Mouse (Mus musculus) hindbrain, embryonic 12.5 days (tissue): ENCODE data around the gene Snrpb. TPM values are rescaled to one million over a fixed set of nuclear protein-coding genes. Genes with fewer than 3 reads are reported as not detected.

Experiments
- ATAC-seq: fragments of 200-750 bp; cut with Nextera tagmentation; 2 replicates; pipeline ENCODE4 v1.8.0; 2017; ENCODE audit warnings: moderate TSS enrichment; ENCODE audit not compliant: low FRiP score
- H3K27ac ChIP-seq: fragments of 300-500 bp; sonication (generic); 2 replicates; pipeline ENCODE4 v1.5.1; 2016; ENCODE audit warnings: mild to moderate bottlenecking
- H3K27me3 ChIP-seq: fragments of 300-500 bp; sonication (generic); 2 replicates; pipeline ENCODE4 v1.6.1; 2016; ENCODE audit warnings: mild to moderate bottlenecking
- H3K36me3 ChIP-seq: fragments of 300-500 bp; sonication (generic); 2 replicates; pipeline ENCODE4 v1.6.1; 2016; ENCODE audit warnings: mild to moderate bottlenecking
- H3K4me1 ChIP-seq: fragments of 300-500 bp; sonication (generic); 2 replicates; pipeline ENCODE4 v1.6.1; 2016
- H3K4me2 ChIP-seq: fragments of 300-500 bp; sonication (generic); replicated peaks from 2 replicates; pipeline ENCODE4 v1.6.1; 2016; ENCODE audit warnings: mild to moderate bottlenecking
- H3K4me3 ChIP-seq: fragments of 300-500 bp; sonication (generic); 2 replicates; pipeline ENCODE4 v1.5.1; 2016; ENCODE audit warnings: mild to moderate bottlenecking
- H3K9ac ChIP-seq: fragments of 300-500 bp; sonication (generic); 2 replicates; pipeline ENCODE4 v1.6.1; 2016; ENCODE audit warnings: mild to moderate bottlenecking, moderate library complexity
- H3K9me3 ChIP-seq: fragments of 300-500 bp; sonication (generic); replicated peaks from 2 replicates; pipeline ENCODE4 v1.6.1; 2016; ENCODE audit warnings: mild to moderate bottlenecking
- WGBS: fragments of 180-500 bp; shearing (Covaris S2); methylation state at CpG from one replicate; pipeline ENCODE4 v1.1.7; 2016; 5-methylcytosine and 5-hydroxymethylcytosine counted together
- polyA plus RNA-seq: library from polyadenylated mRNA; unstranded; fragments of >200 nt; fragmentation: Nextera tagmentation; extraction: Ambion mirVana; gene quantifications from 2 replicates; pipeline ENCODE4 v1.2.1, GENCODE M21; 2016

Gene Snrpb
- polyA plus RNA-seq, 1 experiment from 2014 or later, result 489 TPM

DNA sequence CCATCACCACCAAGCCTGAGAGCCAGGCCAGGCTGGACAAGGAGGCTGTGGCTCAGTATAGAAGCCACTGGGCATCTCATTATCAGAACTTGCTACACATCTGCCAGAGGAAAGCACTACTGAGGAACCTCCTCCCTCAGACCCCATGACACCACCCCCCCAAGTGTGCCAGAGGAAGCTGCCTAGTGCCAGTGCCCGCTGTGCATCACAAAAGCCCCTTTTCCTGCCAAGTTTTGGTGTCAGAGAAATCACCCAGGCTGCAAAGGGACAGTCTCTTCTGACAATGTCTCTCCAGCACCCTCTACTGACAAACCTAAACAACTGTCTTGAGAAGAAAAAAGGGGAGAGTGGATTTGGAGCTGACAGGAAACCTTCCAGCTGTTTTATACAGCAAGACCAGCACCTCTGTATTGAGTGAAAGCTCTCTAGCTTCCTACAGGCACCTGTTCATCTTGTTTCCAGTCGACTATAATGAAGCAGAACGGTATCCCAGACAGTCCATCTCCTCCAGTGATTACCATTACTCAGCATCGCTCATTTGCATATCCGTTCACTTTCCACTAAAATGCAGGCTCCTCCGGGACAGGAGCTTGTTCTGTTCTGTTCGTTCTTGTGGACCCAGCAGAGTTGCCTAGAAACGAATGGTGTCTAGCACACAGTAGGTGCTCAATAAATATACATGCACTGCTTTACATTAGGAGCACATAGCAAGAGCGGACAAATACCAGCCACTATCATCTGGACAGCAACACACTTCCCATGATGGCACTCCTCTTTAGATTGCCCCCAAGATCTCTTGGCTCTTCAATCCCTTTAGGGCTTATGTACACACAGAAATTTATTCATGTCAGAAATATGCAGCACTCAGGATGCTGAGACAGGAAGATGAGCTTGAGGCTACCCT, 12.6 kb downstream of the Snrpb start:
- Histone ChIP-seq H3K27me3 (no peaks in the 10 kb centered on the region), H3K9me3 (no peaks in the 10 kb centered on the region), H3K4me2 (no peak overlapping the region), H3K27ac (no peak overlapping the region), H3K9ac (no peak overlapping the region), H3K36me3 (peaks cover 30% of the 10 kb centered on the region), H3K4me1 (no peaks in the 10 kb centered on the region), H3K4me3 (no peak overlapping the region)
- ATAC-seq, result peak; percentile 71
- WGBS, result 64% methylated on average over 9 of the region's 9 CpGs

DNA sequence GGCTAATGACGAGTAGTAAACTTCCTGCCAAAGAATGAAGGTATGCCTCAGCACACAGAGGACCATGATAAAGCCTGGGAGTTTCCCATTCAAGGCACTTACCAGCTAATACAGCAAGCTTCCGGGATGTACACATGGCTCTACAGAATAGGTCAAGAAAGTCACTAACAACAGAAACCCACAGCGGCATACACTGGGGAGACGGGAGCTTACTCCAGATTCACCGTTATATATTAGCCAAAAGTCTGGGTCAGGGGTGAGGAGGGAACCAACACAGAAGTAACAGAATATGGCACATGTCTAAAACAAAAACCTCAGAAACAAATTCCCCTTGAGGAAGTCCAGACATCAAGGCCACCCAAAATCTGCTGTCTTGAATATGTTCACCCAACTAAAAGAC, 16.5 kb downstream of the Snrpb start:
- WGBS, result 88% methylated on average over 5 of the region's 5 CpGs
- H3K9ac ChIP-seq, result no peak overlapping the region
- H3K27me3 ChIP-seq, result no peaks in the 10 kb centered on the region
- no peak overlapping the region for H3K4me2 ChIP-seq
- H3K9me3 ChIP-seq, result no peaks in the 10 kb centered on the region
- no peak for ATAC-seq
- no peak overlapping the region for H3K27ac ChIP-seq
- peaks cover 4% of the 10 kb centered on the region; the same call in 1 of the 2 replicates for H3K36me3 ChIP-seq
- H3K4me3 ChIP-seq, result no peak overlapping the region
- no peaks in the 10 kb centered on the region; the same call in 1 of the 2 replicates for H3K4me1 ChIP-seq

DNA sequence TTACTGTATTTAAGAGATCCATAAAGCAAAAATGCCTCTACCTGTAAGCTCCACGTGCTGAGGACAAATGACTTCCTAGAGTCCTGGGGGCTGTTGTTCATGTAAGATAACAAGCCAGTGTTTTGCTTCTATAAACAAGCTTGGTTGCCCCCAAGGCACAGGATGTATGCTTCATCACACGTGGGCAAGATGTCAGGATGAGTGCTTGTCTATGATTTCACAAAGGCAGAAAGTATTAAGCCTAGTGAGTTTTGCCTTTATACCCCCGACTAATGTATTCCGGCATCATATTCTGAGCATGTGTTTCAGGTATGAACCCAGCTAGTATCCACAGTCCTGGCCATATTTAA, 21.1 kb downstream of the Snrpb start:
- Histone ChIP-seq H3K27me3 (no peaks in the 10 kb centered on the region), H3K27ac (no peak overlapping the region), H3K4me2 (no peak overlapping the region), H3K4me3 (no peak overlapping the region), H3K9ac (no peak overlapping the region), H3K9me3 (no peaks in the 10 kb centered on the region), H3K4me1 (no peaks in the 10 kb centered on the region; the same call in 1 of the 2 replicates), H3K36me3 (0 out of 2 replicates have a peak, but pooled peaks cover 4% of the 10 kb centered on the region)
- 61% methylated on average over 4 of the region's 4 CpGs for WGBS
- ATAC-seq, result no peak

DNA sequence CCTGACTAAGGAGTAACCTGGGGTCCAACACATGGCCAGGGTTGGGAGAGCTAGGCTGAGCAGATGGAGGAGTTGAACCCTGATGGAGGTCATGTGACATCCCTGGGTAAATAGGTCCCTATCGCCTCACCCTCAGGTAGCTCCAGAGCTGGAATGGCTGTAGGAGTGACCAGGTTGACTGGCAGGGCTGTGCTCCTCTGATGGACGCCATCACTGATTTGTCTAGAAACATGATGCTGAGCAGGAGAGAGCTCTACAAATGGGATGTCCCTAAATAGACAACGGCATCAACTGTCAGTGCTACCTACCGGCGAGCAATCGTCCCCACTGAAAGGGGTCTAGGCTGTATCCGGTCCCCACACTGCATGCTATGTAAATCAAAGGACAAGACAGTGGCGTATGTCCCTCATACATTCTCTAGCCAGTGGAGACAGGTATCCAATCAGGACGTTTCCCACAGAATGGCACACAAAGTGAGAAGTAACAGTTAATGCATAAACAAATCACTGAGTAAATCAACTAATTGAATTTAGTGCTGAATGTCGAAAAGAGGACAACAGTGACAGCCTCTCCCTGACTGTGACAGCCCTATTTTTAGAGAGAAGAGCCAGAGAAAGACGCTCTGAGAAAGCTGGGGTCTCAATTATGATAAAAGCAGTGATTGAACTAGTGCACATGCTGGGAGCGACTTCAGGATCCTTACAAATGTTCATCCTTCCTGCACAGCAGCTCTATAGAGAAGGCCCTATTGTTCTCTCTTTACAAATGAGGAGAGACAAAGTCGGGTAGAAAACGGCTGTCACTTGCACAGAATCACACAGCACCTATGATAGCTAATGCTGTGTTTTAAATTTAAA, 21.7 kb downstream of the Snrpb start:
- no peak overlapping the region for H3K27ac ChIP-seq
- ATAC-seq, result no peak
- H3K4me1 ChIP-seq, result no peaks in the 10 kb centered on the region; the same call in 1 of the 2 replicates
- H3K4me3 ChIP-seq, result no peak overlapping the region
- no peaks in the 10 kb centered on the region for H3K9me3 ChIP-seq
- WGBS, result 51% methylated on average over 14 of the region's 14 CpGs
- 0 out of 2 replicates have a peak, but pooled peaks cover under 1% of the 10 kb centered on the region for H3K36me3 ChIP-seq
- H3K27me3 ChIP-seq, result no peaks in the 10 kb centered on the region
- H3K4me2 ChIP-seq, result no peak overlapping the region
- no peak overlapping the region for H3K9ac ChIP-seq

- no peaks in the 10 kb centered on the region for H3K9me3 ChIP-seq
- H3K9ac ChIP-seq, result no peak overlapping the region
- H3K4me1 ChIP-seq, result no peaks in the 10 kb centered on the region; the same call in 1 of the 2 replicates
- no peaks in the 10 kb centered on the region for H3K36me3 ChIP-seq
- no peak overlapping the region for H3K4me3 ChIP-seq
- no peak overlapping the region for H3K27ac ChIP-seq
- ATAC-seq, result no peak
- no peak overlapping the region for H3K4me2 ChIP-seq
- no peaks in the 10 kb centered on the region for H3K27me3 ChIP-seq
These were observed 23.4 kb downstream of the Snrpb start for GRCm38 (mm10) chr2:130155851-130156250.

GRCm38 (mm10) chr2:130155171-130155570, 24.0 kb downstream of the Snrpb start:
- WGBS, result 80% methylated on average over 3 of the region's 3 CpGs
- no peak overlapping the region for H3K4me3 ChIP-seq
- no peaks in the 10 kb centered on the region for H3K36me3 ChIP-seq
- H3K27ac ChIP-seq, result no peak overlapping the region
- H3K9me3 ChIP-seq, result no peaks in the 10 kb centered on the region
- no peaks in the 10 kb centered on the region; the same call in 1 of the 2 replicates for H3K4me1 ChIP-seq
- H3K4me2 ChIP-seq, result no peak overlapping the region
- no peak overlapping the region for H3K9ac ChIP-seq
- ATAC-seq, result no peak
- no peaks in the 10 kb centered on the region for H3K27me3 ChIP-seq

DNA sequence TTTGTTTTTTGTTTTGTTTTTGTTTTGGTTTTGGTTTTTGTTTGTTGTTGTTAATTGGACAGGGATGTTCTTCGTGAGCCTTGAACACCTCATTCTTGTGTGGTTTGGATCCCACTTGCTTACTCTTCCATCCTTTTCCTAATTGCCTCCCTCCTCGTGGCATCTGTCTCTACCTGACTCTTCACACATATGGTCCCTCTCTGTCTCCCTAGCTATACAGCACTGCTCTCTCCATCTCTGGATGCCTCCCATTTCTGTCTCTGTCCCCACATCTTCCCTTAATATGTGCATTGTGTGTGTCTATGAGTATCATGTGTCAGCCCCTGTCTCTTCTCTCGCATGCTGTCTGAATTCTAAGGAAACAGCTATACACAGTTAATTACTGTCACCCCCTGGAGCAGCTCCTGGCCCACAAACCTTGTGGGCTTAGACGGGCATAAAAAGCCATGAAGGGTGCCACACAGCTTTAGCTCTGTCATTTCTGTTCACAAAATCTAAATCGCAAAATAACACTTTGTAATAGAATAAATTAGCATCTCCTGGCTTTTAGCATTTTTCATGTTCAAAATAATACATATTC, 33.0 kb downstream of the Snrpb start:
- Histone ChIP-seq H3K27me3 (no peaks in the 10 kb centered on the region), H3K9ac (no peak overlapping the region), H3K4me3 (no peak overlapping the region), H3K36me3 (no peaks in the 10 kb centered on the region), H3K27ac (no peak overlapping the region), H3K4me2 (no peak overlapping the region), H3K9me3 (no peaks in the 10 kb centered on the region), H3K4me1 (no peaks in the 10 kb centered on the region)
- no peak for ATAC-seq
- WGBS, result 75% methylated on average over 5 of the region's 5 CpGs

- H3K4me1 ChIP-seq, result no peaks in the 10 kb centered on the region
- 86% methylated on average over 23 of the region's 23 CpGs for WGBS
- no peak overlapping the region for H3K27ac ChIP-seq
- H3K36me3 ChIP-seq, result no peaks in the 10 kb centered on the region
- H3K4me2 ChIP-seq, result no peak overlapping the region
- no peak for ATAC-seq
- no peaks in the 10 kb centered on the region for H3K27me3 ChIP-seq
- H3K9me3 ChIP-seq, result no peaks in the 10 kb centered on the region
- H3K4me3 ChIP-seq, result no peak overlapping the region
- no peak overlapping the region for H3K9ac ChIP-seq
These were observed 34.4 kb downstream of the Snrpb start for GRCm38 (mm10) chr2:130144703-130145324.

- Histone ChIP-seq H3K27ac (no peak overlapping the region), H3K4me3 (no peak overlapping the region), H3K27me3 (no peaks in the 10 kb centered on the region), H3K9me3 (no peaks in the 10 kb centered on the region), H3K36me3 (no peaks in the 10 kb centered on the region), H3K4me1 (no peaks in the 10 kb centered on the region), H3K4me2 (no peak overlapping the region), H3K9ac (no peak overlapping the region)
- 94% methylated on average over 8 of the region's 8 CpGs for WGBS
- no peak for ATAC-seq
These were observed 36.2 kb downstream of the Snrpb start for GRCm38 (mm10) chr2:130143011-130143410.

DNA sequence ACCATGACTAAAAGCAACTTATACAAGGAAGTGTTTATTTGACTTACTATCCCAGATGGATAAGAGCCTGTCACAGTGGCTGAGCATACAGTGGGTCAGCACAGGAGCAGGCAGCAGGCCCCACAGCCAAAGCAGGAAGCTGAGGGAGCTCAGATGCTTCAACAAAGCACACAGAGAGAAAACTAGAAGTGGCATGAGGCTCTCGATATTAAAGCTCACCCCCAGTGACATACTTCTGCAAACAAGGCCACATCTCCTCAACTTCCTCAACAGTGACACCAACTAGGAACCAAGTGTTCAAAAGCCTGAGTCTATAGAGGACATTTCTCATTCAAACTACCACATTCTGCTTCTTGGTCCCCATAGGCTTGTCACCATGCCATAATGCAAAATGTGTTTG, 49.5 kb downstream of the Snrpb start:
- Histone ChIP-seq H3K4me3 (no peak overlapping the region), H3K4me1 (peaks cover 11% of the 10 kb centered on the region), H3K4me2 (no peak overlapping the region), H3K27ac (no peak overlapping the region), H3K36me3 (no peaks in the 10 kb centered on the region), H3K9ac (no peak overlapping the region), H3K27me3 (no peaks in the 10 kb centered on the region), H3K9me3 (no peaks in the 10 kb centered on the region)
- 90% methylated on average over 1 of the region's 1 CpGs for WGBS
- ATAC-seq, result no peak

GRCm38 (mm10) chr2:130126073-130126472, 53.1 kb downstream of the Snrpb start:
- Histone ChIP-seq H3K36me3 (no peaks in the 10 kb centered on the region), H3K4me3 (no peak overlapping the region), H3K9me3 (0 out of 2 replicates have a peak, but pooled peaks cover 5% of the 10 kb centered on the region), H3K27me3 (no peaks in the 10 kb centered on the region), H3K27ac (no peak overlapping the region), H3K9ac (no peak overlapping the region), H3K4me1 (peaks cover 11% of the 10 kb centered on the region), H3K4me2 (no peak overlapping the region)
- WGBS, result 69% methylated on average over 1 of the region's 1 CpGs
- no peak for ATAC-seq
